Mouse (Mus musculus) left cerebral cortex, postnatal 25 days (tissue): Measurements from ENCODE around the gene Wnk2. TPM values are rescaled to one million over a fixed set of nuclear protein-coding genes. Genes with fewer than 3 reads are reported as not detected.
A peak's percentile ranks its signal among the peaks of the same experiment; 100 is the strongest.

ENCODE experiments used
- DNase-seq, 2 experiments: peaks; one replicate each; pipeline ENCODE4 v3.0.0; 2022; ENCODE audit warnings: low spot score in 2 of 2, mixed read lengths in 1 of 2
- intact Hi-C: fragments of 180-260 bp; cut with DNase I; formaldehyde crosslinking; loops from one replicate; pipeline ENCODE4 v1.15.1; 2025
- total RNA-seq, 2 experiments: library from RNA; stranded (reverse); gene quantifications; 2 replicates each; pipeline ENCODE4 v1.2.3; 2021

The Wnk2 gene
- total RNA-seq, result 100 to 1,000 TPM; 111 to 115 TPM

DNA sequence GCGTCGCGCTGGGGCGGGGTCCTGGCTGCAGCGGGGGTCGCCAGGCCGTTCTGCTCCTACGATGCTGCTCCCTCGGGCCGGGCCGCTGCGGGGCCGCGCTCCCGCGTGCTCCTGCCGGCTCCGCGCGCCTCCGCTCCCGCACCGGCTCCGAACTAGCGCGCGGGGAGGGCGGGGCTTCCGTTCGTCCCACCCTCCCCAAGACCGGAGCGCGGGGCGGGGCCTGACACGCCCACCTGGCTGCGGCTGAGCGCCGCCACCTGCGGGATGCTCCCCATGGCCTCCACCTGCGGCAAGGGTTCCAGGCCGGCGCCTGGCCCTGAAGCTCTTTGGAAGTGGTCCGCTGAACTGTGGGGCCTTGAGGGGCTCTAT lies at the start of gene Wnk2:
Gene Wnk2 (minus strand): TSS at position 157 of the 369 bp plus-strand sequence.
- DNase-seq, result peak; percentile 87 to 91

GRCm38 (mm10) chr13:49196766-49197165 lies 49.0 kb upstream of the Wnk2 start:
- peak in 1 of 2 experiments; percentile 49 for DNase-seq
- intact Hi-C loops, result no loop called here

More for the DNA sequence above, at the start of gene Wnk2:
- intact Hi-C loops, result loop anchor here (2.0 to 5.0 kb wide), 3 partner anchors 23 to 181 kb away; partner anchors contain the start of gene Fam120a

DNA sequence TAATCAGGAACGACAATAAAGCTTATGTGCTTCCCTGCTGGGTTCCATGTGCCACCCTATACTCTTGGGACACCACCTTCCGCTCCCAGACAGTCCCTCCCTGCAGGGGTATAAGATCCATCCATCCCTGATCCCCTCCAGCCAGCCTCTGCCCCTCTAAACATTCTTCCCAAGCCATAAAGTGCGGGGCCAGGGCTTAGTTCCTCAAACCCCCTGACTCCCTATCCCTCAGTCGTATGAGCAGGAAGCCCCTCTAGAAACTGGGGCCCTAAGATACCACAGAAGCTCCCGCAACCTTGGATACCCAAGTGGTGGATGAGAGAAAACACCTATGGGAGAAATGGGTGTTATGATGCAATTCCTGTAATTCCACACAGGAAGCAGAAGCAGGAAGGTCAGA lies 48.4 kb upstream of the Wnk2 start:
- no peak for DNase-seq
- intact Hi-C loops, result no loop called here

DNA sequence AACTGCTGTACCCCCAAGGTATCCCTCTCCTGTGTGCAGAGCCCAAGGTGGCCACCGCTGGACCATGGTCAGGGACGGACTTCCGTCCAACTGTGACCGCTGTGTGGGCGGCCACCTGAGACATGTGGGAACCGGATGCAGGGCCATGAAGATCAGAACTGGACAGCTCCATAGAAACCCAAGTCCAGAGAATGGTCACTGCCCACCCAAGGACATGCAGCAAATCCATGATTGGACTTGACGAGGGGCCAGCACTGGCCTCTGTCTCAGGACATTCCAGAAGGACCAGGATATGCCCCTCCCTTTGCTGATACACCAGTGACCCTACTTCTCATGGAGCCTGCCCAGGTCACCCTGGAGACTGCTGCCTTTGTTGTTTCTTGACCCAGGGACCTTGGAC lies 47.8 kb upstream of the Wnk2 start:
- DNase-seq, result no peak
- intact Hi-C loops, result no loop called here

GRCm38 (mm10) chr13:49194811-49195210 lies 47.0 kb upstream of the Wnk2 start:
- intact Hi-C loops, result no loop called here
- no peak for DNase-seq

- intact Hi-C loops, result no loop called here
These were observed 45.8 kb upstream of the Wnk2 start for GRCm38 (mm10) chr13:49193650-49194049.

DNA sequence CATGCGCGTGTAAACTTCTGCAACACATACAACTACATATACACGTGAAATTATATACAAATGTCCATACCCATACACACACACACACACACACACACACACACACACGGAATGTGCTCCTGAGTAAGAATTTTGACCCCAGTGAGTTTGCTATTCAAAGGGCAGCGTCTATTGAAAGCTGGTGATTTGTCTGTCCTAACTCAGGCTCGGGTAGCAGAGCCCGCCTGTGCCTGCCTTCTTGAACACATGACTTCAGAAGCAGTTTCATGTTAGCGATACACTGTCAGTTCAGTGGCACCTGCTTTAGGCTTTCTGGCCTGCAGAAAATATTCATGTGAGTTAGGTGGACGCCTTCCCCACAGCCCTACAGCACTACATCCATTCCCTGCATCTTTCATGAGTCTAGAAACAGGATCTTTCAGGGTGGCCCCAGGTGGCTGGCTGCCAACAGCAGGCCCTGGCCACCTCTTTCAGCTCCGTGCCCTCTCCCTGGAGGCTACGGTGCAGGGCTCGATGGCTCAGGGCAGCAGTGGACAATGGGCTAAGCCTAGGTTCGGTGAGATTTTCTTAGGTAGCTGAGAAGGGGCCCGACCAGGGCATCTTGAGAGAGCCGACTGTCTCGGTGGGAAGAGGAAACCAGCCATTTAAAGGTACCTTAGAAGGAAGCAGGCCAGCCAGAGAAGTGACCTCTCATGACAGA lies 44.5 kb upstream of the Wnk2 start:
- no peak for DNase-seq
- intact Hi-C loops, result no loop called here

More at GRCm38 (mm10) chr13:49193650-49194049, 45.8 kb upstream of the Wnk2 start:
- no peak for DNase-seq

DNA sequence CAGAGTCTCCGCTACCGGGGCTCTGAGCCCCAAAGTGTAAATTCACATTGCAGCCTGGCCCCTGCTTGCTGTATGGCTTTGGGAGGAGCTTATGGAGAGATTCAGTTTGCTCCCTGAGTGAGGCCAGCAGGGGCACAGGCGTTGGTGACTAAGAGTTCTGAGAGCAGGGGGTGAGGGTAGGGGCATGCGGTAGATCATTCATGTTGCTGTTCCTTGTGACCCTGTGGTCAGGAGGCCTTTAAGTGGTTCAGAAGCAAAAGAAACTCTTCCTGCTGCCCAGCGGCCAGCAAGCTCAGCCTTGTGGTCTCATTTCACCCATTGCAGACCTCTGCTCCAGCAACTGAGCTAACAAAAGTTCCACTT lies 43.8 kb upstream of the Wnk2 start:
- intact Hi-C loops, result no loop called here
- DNase-seq, result no peak

DNA sequence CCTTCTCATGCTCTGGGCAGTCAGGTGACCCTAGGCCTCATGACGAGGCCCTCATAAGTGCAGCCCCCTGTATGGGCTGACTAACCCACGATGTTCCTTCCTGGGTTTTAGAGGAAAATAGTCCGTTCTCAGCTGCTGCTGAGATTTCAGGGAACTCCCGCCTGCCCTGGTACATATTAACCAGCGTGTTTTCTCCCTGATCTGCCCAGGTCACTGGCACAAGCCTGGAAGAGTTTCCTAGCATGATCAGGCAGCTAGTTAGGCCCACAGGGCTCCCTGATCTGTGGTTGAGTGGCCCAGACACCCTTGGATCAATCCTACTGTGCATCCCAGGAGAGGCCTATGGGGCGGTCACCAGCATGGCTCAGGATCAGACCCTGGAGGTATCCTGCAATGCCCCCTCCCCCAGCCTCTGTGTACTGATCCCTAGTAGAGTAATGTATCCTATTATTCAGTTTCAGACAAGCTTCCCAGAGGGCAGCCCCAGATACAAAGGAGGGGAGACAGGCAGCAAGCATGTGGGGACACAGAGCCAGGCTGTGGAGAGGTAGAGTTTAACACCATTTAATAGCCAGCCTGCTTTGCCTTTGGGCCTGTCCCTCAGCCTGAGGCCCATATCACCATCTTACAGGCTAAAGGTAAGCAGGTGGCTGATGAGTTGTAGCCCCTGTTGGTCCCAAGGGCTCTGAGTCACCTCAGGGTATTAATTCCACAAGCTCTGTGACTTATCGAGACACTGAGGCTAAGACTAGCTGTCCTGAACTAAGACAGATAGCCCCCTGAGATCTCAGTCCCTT lies 43.3 kb upstream of the Wnk2 start:
- DNase-seq, result no peak
- intact Hi-C loops, result no loop called here

GRCm38 (mm10) chr13:49189970-49190870 lies 42.4 kb upstream of the Wnk2 start:
- intact Hi-C loops, result no loop called here
- DNase-seq, result no peak

- DNase-seq, result no peak
- intact Hi-C loops, result no loop called here
These were observed 41.1 kb upstream of the Wnk2 start for GRCm38 (mm10) chr13:49188966-49189360.

GRCm38 (mm10) chr13:49188219-49188965 lies 40.6 kb upstream of the Wnk2 start:
- DNase-seq, result no peak
- intact Hi-C loops, result no loop called here

GRCm38 (mm10) chr13:49187288-49188218 lies 39.7 kb upstream of the Wnk2 start, which contains the start of gene Ninj1:
Gene Ninj1 (plus strand): TSS chr13:49187485.
- peak; percentile 78 to 84 for DNase-seq
- intact Hi-C loops, result no loop called here

DNA sequence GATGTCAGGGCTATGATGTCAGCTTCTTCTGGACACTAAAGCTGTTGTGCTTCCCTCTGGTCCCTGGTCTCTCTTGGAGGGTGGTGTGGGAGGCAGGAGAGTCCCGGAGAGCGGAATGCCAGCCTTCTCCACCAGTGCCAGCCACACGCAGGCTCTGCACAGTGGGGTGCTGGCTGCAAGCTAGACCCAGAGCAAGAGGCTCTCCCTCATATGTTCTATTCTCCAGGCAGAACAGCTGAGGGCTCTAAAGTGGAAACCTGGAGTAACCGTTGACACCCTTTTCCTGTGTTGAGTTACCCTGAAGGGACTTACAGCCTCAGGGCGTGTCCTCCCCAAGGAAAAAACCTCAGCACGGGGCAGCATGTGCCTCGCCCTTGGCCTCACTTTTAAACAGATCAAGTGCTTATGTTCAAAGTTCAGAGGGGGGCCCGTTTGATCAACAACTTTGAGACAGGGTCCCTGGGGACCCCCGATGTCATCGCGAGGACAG lies 39.0 kb upstream of the Wnk2 start:
- intact Hi-C loops, result no loop called here
- DNase-seq, result no peak

GRCm38 (mm10) chr13:49183646-49184045 lies 35.8 kb upstream of the Wnk2 start:
- intact Hi-C loops, result no loop called here
- no peak for DNase-seq

DNA sequence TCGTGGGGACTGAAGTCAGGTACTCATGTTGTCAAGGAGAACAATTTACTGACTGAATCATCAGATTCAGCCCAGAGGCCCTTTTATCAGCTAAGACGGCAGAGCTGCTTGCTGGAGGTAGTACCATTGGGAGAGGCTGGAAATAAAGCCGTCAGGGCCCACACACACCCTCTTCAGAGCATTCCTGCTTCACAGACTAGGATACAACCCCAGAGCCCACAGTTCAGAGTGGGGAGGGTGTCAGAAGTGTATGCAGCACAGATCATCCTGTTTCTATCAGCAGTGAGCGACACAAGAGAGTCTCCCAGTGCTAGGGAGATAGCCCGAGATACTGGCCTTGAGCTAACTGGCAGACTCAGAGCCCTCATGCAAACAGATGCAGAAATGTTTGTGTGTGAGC lies 35.3 kb upstream of the Wnk2 start:
- no peak for DNase-seq
- intact Hi-C loops, result no loop called here

GRCm38 (mm10) chr13:49181411-49181984 lies 33.7 kb upstream of the Wnk2 start:
- DNase-seq, result no peak
- intact Hi-C loops, result no loop called here

DNA sequence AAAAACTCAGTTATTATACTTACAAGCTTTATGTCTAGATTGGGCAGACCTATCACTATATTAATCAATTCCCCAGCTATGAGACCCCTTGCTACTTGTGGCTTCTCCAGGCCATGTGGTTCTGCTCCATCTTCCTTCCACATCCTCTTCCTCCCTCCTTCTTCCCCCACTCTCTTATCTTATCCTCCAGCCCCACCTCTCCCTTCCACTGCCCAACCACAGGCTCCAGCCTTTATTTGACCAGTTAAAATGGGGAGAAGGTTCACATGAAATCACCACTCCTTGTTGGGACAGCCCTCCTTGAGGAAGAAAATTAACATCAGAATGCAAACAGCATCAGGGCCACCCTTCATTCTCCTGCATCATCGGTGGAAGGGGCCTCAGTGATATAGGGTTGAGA lies 32.9 kb upstream of the Wnk2 start:
- no peak for DNase-seq
- intact Hi-C loops, result no loop called here
